Mouse (Mus musculus) left cerebral cortex, postnatal 36 days (tissue): ENCODE data around the gene Drap1. TPM values are rescaled to one million over a fixed set of nuclear protein-coding genes. Genes with fewer than 3 reads are reported as not detected.

Experiments used
- DNase-seq, 2 experiments: peaks; one replicate each; pipeline ENCODE4 v3.0.0; 2021 to 2022; ENCODE audit warnings: low spot score in 2 of 2, mixed read lengths in 1 of 2
- intact Hi-C: fragments of 180-260 bp; cut with DNase I; formaldehyde crosslinking; loops from one replicate; pipeline ENCODE4 v1.15.1; 2025
- total RNA-seq, 2 experiments: library from RNA; stranded (reverse); gene quantifications; 2 replicates each; pipeline ENCODE4 v1.2.3; 2021

Gene Drap1
- total RNA-seq, result 100 to 1,000 TPM; 245 to 260 TPM

GRCm38 (mm10) chr19:5424782-5425741, at the start of gene Drap1, which contains the start of gene AI837181:
TSS of gene Drap1 (minus strand) at chr19:5424979.
TSS of gene AI837181 (plus strand) at chr19:5425144.
- DNase-seq, result peak; percentile 91 to 92
- intact Hi-C loops, result loop anchor here (2.0 kb wide), 2 partner anchors 32 to 64 kb away; partner anchors contain the start of genes Ccdc85b and Mus81

GRCm38 (mm10) chr19:5473720-5474119, 48.9 kb upstream of the Drap1 start, which contains the start of gene Efemp2:
TSS of gene Efemp2 (plus strand) at chr19:5473954.
- intact Hi-C loops, result no loop called here
- DNase-seq, result peak; percentile 53 to 55

- DNase-seq, result no peak
- intact Hi-C loops, result no loop called here
Observed at GRCm38 (mm10) chr19:5472857-5473256, 48.1 kb upstream of the Drap1 start.

GRCm38 (mm10) chr19:5471846-5472245, 47.1 kb upstream of the Drap1 start:
- DNase-seq, result no peak
- intact Hi-C loops, result no loop called here

- intact Hi-C loops, result no loop called here
- DNase-seq, result no peak
Observed at GRCm38 (mm10) chr19:5468374-5468773, 43.6 kb upstream of the Drap1 start, which contains the start of gene Ctsw. TSS of gene Ctsw (minus strand) at chr19:5468507.

- no peak for DNase-seq
- intact Hi-C loops, result no loop called here
Observed at GRCm38 (mm10) chr19:5466916-5467500, 42.2 kb upstream of the Drap1 start.

GRCm38 (mm10) chr19:5465037-5465436, 40.3 kb upstream of the Drap1 start:
- DNase-seq, result no peak
- intact Hi-C loops, result no loop called here

- intact Hi-C loops, result loop anchor here (1.0 kb wide), 1 partner anchor 24 kb away; the partner anchor contains the start of gene Mus81
- DNase-seq, result no peak
Observed at GRCm38 (mm10) chr19:5463791-5464562, 39.2 kb upstream of the Drap1 start.

- peak in 1 of 2 experiments; percentile 2 for DNase-seq
- intact Hi-C loops, result loop anchor here (1.0 kb wide), 1 partner anchor 25 kb away; the partner anchor contains the start of gene Mus81
Observed at GRCm38 (mm10) chr19:5463212-5463611, 38.4 kb upstream of the Drap1 start.

GRCm38 (mm10) chr19:5461411-5461810, 36.6 kb upstream of the Drap1 start:
- intact Hi-C loops, result no loop called here
- no peak for DNase-seq

- intact Hi-C loops, result loop anchor here (1.0 kb wide), 1 partner anchor 30 kb away; the partner anchor contains the start of gene Cfl1
Observed at GRCm38 (mm10) chr19:5460465-5460911, 35.7 kb upstream of the Drap1 start, which contains the start of gene Fibp. TSS of gene Fibp (plus strand) at chr19:5460615.

GRCm38 (mm10) chr19:5459896-5460295, 35.1 kb upstream of the Drap1 start:
- DNase-seq, result no peak
- intact Hi-C loops, result loop anchor here (1.0 kb wide), 1 partner anchor 30 kb away; the partner anchor contains the start of gene Cfl1

More at GRCm38 (mm10) chr19:5460465-5460911, 35.7 kb upstream of the Drap1 start, which contains the start of gene Fibp:
- peak; percentile 88 to 89 for DNase-seq

GRCm38 (mm10) chr19:5459019-5459418, 34.2 kb upstream of the Drap1 start:
- peak in 1 of 2 experiments; percentile 53 for DNase-seq
- intact Hi-C loops, result no loop called here

GRCm38 (mm10) chr19:5457746-5458442, 33.1 kb upstream of the Drap1 start, which contains the start of gene Ccdc85b:
TSS of gene Ccdc85b (minus strand) at chr19:5457894.
- intact Hi-C loops, result loop anchor here (2.0 kb wide), 2 partner anchors 31 to 33 kb away; partner anchors contain the start of genes AI837181, Drap1 and Mus81
- DNase-seq, result no peak

GRCm38 (mm10) chr19:5456922-5457745, 32.4 kb upstream of the Drap1 start:
- DNase-seq, result peak; percentile 96
- intact Hi-C loops, result loop anchor here (2.0 kb wide), 2 partner anchors 32 kb away; partner anchors contain the start of genes AI837181, Drap1 and Mus81

GRCm38 (mm10) chr19:5456241-5456921, 31.6 kb upstream of the Drap1 start:
- DNase-seq, result no peak
- intact Hi-C loops, result loop anchor here (2.0 kb wide), 2 partner anchors 32 kb away; partner anchors contain the start of genes AI837181, Drap1 and Mus81

GRCm38 (mm10) chr19:5455568-5455967, 30.8 kb upstream of the Drap1 start:
- intact Hi-C loops, result no loop called here
- no peak for DNase-seq
